Mouse (Mus musculus) kidney, postnatal 0 days (tissue): ENCODE measurements around the gene Dlgap4. TPM values are rescaled to one million over a fixed set of nuclear protein-coding genes. Genes with fewer than 3 reads are reported as not detected.

Experiments used
- ATAC-seq: fragments of 200-750 bp; cut with Nextera tagmentation; replicated peaks from 2 replicates; pipeline ENCODE4 v1.8.0; 2017; ENCODE audit warnings: low read depth, moderate number of reproducible peaks, moderate TSS enrichment, moderate library complexity; ENCODE audit not compliant: low FRiP score
- DNase-seq: peaks from one replicate; pipeline ENCODE4 v3.0.0-alpha.2; 2016; ENCODE audit warnings: low spot score
- H3K27ac ChIP-seq: fragments of 300-500 bp; sonication (generic); 2 replicates; pipeline ENCODE4 v1.5.1; 2014; ENCODE audit warnings: mild to moderate bottlenecking
- H3K27me3 ChIP-seq: fragments of 300-500 bp; sonication (generic); 2 replicates; pipeline ENCODE4 v1.6.1; 2014; ENCODE audit warnings: low read length, mixed read lengths; ENCODE audit not compliant: insufficient read depth
- H3K36me3 ChIP-seq: fragments of 300-500 bp; sonication (generic); 2 replicates; pipeline ENCODE4 v1.6.1; 2014; ENCODE audit warnings: low read length, mixed read lengths; ENCODE audit not compliant: insufficient read depth
- H3K4me1 ChIP-seq: fragments of 300-500 bp; sonication (generic); replicated peaks from 2 replicates; pipeline ENCODE4 v1.6.1; 2014; ENCODE audit warnings: antibody characterized with exemption, low read length, mixed read lengths; ENCODE audit not compliant: insufficient read depth
- H3K4me2 ChIP-seq: fragments of 300-500 bp; sonication (generic); 2 replicates; pipeline ENCODE4 v1.6.1; 2014; ENCODE audit warnings: mild to moderate bottlenecking, low read length, moderate library complexity, mixed read lengths
- H3K4me3 ChIP-seq: fragments of 300-500 bp; sonication (generic); replicated peaks from 2 replicates; pipeline ENCODE4 v1.5.1; 2014; ENCODE audit warnings: low read depth, low read length
- H3K9ac ChIP-seq: fragments of 300-500 bp; sonication (generic); 2 replicates; pipeline ENCODE4 v1.6.1; 2014; ENCODE audit warnings: low read depth, low read length
- H3K9me3 ChIP-seq: fragments of 300-500 bp; sonication (generic); replicated peaks from 2 replicates; pipeline ENCODE4 v1.6.1; 2016; ENCODE audit warnings: low read length, inconsistent platforms, mixed read lengths
- CTCF ChIP-seq: IDR thresholded peaks from 2 replicates; pipeline ENCODE4 v1.5.1; 2016; ENCODE audit warnings: antibody characterized with exemption, low read depth, mild to moderate bottlenecking, moderate library complexity
- WGBS: fragments of 180-500 bp; shearing (Covaris S2); extraction: QIAGEN DNeasy Blood & Tissue Kit; methylation state at CpG from one replicate; pipeline ENCODE4 v1.1.7; 2014; 5-methylcytosine and 5-hydroxymethylcytosine counted together
- polyA plus RNA-seq: library from polyadenylated mRNA; unstranded; fragments of >200 nt; fragmentation: Nextera tagmentation; extraction: Ambion mirVana; gene quantifications from 2 replicates; pipeline ENCODE4 v1.2.1, GENCODE M21; 2015

The Dlgap4 gene
- polyA plus RNA-seq: 61.1 and 65.6 TPM in 2 replicates

DNA sequence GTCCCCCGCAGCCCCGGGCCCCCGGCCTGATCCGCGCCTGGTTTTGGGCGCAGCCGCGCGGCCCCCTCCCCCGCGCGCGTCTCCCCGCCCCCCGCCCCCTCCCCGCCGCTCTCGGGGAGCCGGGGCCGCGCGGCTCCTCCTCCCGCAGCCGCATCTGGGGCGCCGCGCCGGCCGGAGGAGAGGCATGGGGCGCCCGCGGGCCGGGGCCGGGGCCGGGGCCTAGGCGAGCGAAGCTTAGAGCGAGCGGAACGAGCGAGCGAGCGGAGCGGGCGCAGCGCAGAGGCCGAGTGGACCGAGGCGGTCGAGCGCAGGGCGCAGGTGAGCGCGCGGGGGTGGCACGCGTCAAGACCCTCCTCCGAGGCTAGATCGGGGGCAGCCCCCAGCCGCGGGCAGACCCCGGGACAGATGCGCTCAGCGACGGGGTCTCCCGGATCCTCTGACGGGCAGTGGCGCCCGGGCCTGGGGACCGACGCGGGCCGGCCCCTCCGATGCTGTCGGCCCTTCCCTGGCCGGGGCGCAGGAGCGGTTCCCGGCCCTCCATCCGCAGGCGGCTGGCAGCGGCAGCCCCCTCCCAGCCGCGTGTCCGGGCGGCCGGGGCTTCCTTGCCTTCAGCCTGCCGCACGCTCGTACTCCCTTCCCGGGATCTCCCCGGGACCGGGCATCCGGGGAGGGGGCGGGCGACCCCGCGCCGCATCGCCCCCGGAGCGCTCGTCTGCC, at the start of gene Dlgap4:
Gene Dlgap4, plus strand, starts transcription at position 165 of the 717 bp plus-strand sequence.
- DNase-seq: peak; percentile 27
- H3K4me1 ChIP-seq: no peaks in the 10 kb centered on the region; the same call in 1 of the 2 replicates

DNA sequence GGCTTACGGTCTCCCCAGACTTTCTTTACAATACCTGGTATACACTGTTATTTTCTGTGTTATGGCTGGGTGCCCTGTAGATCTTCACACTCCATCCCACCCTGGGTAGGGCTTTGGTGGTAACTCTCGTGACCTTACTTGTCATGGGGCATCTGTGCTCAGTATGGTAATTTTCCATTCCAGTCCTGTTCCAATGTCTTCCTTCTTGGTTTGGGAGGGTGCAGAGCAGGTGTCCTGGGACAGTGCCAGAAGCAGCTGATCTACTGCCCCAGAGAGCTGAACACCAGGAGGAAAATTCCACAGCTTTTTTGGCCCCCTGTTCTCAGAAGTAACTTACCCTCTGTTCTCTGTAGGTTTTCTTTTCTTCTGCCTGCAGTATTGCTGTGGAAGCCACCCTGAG, 47.0 kb upstream of the Dlgap4 start:
- 88% methylated on average over 2 of the region's 2 CpGs for WGBS
- Histone ChIP-seq H3K4me2 (no peak overlapping the region), H3K27me3 (no peaks in the 10 kb centered on the region), H3K9ac (no peak overlapping the region), H3K9me3 (no peaks in the 10 kb centered on the region), H3K36me3 (peaks cover 25% of the 10 kb centered on the region), H3K4me1 (no peaks in the 10 kb centered on the region), H3K27ac (no peak overlapping the region), H3K4me3 (no peak overlapping the region)
- no peak for TF ChIP-seq CTCF
- no peak for ATAC-seq
- no peak for DNase-seq

More for the DNA sequence above, at the start of gene Dlgap4:
- under 1% methylated on average over 70 of the region's 103 CpGs for WGBS
- no peak for TF ChIP-seq CTCF
- peak; percentile 42; the same call in 1 of the 2 replicates for ATAC-seq
- Histone ChIP-seq H3K9me3 (no peaks in the 10 kb centered on the region), H3K27ac (no peak within 1 kb of the TSS), H3K36me3 (no peaks in the 10 kb centered on the region), H3K27me3 (peaks cover 50% of the 10 kb centered on the region), H3K4me2 (peak within 1 kb of the TSS; percentile 97), H3K9ac (peak within 1 kb of the TSS; percentile 49), H3K4me3 (peak within 1 kb of the TSS; percentile 59)

DNA sequence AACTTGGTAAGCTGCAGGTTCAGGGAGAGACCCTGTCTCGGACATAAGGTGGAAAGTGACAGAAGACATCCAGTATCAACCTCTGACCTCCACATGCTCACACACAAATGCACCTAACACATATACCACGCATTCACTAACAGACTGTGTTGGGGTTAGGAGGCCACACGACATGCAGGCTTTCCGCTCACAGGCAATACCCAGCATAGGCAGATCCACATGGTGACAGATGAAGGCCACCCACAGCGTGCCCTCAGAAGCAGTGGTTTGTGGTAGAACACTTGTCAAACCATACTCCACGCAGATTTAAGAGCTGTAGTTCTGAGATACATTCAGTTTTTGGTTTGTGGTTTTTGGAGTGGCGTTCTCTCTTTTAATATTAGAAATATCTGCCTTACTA, 44.9 kb upstream of the Dlgap4 start:
- no peak overlapping the region for H3K27ac ChIP-seq
- no peak overlapping the region for H3K4me3 ChIP-seq
- H3K36me3 ChIP-seq: peaks cover 21% of the 10 kb centered on the region
- no peak overlapping the region for H3K4me2 ChIP-seq
- no peak for TF ChIP-seq CTCF
- WGBS: 90% methylated on average over 7 of the region's 7 CpGs
- no peaks in the 10 kb centered on the region for H3K27me3 ChIP-seq
- H3K4me1 ChIP-seq: no peaks in the 10 kb centered on the region
- H3K9ac ChIP-seq: no peak overlapping the region
- no peaks in the 10 kb centered on the region for H3K9me3 ChIP-seq
- DNase-seq: no peak
- ATAC-seq: no peak

DNA sequence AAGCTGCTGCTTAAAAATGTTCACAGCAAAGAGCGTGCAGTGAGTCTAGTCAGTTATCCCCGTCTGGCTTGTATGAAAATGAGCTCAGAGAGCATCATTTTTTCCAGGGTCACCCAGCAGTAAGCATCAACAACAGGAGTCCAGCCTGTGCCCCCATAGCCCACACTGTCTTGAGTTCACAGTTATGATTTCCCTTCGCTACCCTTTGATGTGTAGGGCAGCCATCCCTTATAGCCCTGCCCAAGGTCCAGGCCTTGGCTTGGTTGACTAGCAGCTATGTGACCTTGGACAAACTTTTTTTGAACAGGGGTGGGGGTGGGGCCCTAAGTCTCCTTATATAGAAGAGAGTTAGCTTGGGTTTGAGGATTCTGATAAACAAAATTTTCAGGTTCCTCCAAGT, 44.2 kb upstream of the Dlgap4 start:
- ATAC-seq (no peak), DNase-seq (no peak)
- Histone ChIP-seq H3K27me3 (no peaks in the 10 kb centered on the region), H3K27ac (no peak overlapping the region), H3K36me3 (peaks cover 18% of the 10 kb centered on the region), H3K9ac (no peak overlapping the region), H3K9me3 (no peaks in the 10 kb centered on the region), H3K4me3 (no peak overlapping the region), H3K4me1 (no peaks in the 10 kb centered on the region), H3K4me2 (no peak overlapping the region)
- 93% methylated on average over 3 of the region's 3 CpGs for WGBS
- TF ChIP-seq CTCF: no peak

DNA sequence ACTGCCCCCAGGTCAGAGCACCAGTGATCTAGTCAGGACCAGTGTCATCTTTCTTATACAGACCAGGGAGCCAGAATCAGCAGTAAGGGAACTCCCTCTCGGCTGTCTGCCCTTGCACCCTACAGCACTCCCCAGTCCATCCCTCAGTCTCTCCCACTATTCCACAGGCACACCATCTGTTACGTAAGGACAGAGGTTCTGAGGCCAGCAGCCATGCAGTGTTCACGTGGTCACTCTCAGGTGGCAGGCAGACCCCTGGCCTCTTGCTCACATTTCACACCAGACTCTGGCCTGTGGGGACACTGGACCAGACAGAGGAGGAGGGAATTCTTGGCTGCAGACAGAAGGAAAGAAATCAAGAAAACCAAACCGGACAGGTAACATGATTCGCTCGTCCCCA, 42.0 kb upstream of the Dlgap4 start:
- 56% methylated on average over 6 of the region's 6 CpGs for WGBS
- Histone ChIP-seq H3K27me3 (no peaks in the 10 kb centered on the region), H3K9ac (no peak overlapping the region), H3K36me3 (peaks cover 18% of the 10 kb centered on the region), H3K4me3 (no peak overlapping the region), H3K27ac (no peak overlapping the region), H3K4me1 (no peaks in the 10 kb centered on the region), H3K9me3 (no peaks in the 10 kb centered on the region), H3K4me2 (no peak overlapping the region)
- no peak for DNase-seq
- ATAC-seq: no peak
- TF ChIP-seq CTCF: no peak

DNA sequence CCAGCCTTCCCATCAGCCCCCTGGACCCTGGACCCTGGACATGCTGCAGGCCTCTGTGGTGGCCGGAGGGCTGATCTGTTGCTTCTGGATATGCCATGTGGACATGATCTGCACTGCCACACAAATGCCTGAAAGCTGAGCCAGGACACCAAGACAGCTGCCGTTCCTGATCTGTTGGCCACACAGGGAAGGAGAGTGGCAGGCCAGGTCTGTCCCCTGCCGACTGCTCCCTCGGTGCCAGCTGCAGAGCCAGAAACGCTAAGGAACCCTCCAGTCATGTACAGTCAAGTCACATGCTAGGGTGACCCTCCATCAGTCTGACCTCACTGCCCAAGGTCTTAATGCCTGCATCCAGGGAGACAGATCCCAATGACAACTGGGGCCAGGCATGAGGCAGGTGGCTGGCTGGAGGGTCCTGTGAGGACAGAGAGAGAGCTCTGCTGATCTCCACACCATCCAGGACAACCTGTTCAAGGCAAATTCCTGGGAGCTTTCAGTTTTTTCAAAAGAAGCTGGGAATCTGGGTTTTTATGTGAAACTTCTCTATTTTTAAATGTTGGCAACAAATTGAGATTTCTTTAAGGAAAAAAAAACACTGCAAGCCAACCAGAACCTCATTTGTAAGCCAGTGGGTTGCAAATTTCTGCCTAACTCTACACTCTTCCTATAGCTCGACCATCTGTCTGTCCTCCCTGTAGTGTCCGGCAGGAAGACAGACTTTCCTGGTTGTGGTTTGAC, 36.5 kb upstream of the Dlgap4 start:
- Histone ChIP-seq H3K27me3 (no peaks in the 10 kb centered on the region), H3K27ac (no peak overlapping the region), H3K4me3 (no peak overlapping the region), H3K36me3 (no peaks in the 10 kb centered on the region), H3K9me3 (no peaks in the 10 kb centered on the region), H3K9ac (no peak overlapping the region), H3K4me1 (no peaks in the 10 kb centered on the region), H3K4me2 (no peak overlapping the region)
- WGBS: 71% methylated on average over 7 of the region's 7 CpGs
- ATAC-seq (no peak), DNase-seq (no peak)
- TF ChIP-seq CTCF: no peak
